Mouse (Mus musculus) naive thymus-derived CD4-positive, alpha-beta T cell, adult 2 months (primary cell): ENCODE data around the gene Notch4.

Experiments used
- DNase-seq: peaks from one replicate; pipeline ENCODE4 v3.0.0-alpha.2; 2011; ENCODE audit warnings: low read depth

The Notch4 gene

DNA sequence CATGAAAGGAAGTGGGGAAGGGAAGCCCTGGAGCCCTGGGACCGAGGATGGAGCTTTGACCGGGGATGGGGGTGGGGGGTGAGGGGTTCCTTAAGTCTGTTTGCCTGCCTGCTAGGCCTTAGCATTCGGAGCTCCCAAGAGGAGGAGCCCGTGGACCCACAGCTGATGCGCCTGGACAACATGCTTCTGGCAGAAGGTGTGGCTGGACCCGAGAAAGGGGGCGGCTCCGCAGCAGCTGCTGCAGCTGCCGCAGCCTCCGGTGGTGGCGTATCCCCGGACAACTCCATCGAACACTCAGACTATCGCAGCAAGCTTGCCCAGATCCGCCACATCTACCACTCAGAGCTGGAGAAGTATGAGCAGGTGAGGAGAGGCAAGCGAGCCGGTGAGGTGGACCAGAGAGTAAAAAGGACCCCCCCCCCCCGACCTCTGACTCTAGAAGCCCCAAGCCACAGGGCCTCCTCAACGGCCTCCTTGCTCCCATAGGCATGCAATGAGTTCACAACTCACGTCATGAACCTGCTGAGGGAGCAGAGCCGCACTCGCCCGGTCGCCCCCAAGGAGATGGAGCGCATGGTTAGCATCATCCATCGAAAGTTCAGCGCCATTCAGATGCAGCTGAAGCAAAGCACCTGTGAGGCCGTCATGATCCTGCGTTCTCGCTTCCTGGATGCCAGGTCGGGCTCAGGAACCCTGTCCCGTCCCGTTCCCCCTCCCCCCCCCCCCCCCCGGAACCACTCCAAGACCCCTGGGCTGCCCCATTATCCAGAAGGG is 29.9 kb downstream of the Notch4 start:
- DNase-seq: no peak

DNA sequence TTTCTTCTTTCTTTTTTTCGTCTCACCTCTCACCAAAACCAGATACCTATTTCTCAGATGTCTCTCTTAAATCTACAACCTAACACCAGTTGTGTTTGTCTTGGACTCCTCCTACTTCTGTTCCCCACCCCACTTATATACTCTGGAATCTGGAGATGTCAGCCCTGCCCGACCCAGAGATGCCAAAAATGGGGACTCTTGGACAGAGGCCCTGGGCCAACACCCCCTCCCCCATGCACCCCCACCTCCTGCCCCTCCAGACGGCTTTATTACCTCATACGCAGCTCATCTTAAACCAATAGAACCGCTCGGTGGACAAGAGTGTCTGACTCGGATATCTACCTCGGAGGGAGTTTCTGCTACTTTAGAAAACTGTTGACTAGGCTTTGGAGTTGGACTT is 32.0 kb downstream of the Notch4 start:
- DNase-seq: no peak

DNA sequence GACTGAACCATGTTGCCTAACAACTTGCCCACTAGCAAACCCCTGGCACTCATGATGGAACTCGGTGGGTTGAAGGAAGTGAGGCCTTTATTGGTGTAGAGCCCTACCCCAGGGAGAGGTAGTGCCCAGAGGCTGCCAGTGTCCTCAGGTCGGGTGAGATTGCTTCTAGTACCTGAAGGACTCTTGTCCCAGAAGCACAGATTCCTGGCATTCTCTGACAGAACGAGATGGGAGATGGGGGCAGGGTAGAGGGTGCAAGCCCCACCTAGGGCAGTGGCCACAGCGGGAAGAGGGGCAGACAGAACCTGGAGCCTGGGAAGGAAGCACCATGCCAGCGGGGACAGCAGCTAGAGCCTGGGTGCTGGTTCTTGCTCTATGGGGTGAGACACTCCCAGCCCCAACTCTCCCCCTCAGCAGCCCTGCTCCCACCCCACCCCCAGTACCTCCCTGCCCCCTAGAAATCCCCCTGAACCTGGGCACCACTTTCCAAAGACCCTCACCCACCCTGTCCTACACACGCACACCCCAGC is 33.6 kb downstream of the Notch4 start, which contains the start of gene Ager:
TSS of gene Ager (plus strand) at position 297 of the 530 bp plus-strand sequence.
- no peak for DNase-seq

DNA sequence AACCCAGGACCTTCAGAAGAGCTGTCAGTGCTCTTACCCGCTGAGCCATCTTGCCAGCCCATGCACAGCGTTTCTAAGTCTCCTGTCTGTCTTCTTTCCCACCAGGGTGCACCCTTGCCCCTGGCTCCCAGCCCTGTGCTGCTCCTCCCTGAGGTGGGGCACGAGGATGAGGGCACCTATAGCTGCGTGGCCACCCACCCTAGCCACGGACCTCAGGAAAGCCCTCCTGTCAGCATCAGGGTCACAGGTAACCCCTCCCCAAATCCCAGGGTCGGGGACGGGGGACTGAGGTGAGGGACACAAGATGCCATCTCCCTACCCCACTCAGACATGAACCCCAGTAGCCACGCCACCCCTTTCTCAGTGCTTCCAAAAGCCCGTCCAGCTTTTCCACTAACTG is 35.8 kb downstream of the Notch4 start:
- DNase-seq: no peak

DNA sequence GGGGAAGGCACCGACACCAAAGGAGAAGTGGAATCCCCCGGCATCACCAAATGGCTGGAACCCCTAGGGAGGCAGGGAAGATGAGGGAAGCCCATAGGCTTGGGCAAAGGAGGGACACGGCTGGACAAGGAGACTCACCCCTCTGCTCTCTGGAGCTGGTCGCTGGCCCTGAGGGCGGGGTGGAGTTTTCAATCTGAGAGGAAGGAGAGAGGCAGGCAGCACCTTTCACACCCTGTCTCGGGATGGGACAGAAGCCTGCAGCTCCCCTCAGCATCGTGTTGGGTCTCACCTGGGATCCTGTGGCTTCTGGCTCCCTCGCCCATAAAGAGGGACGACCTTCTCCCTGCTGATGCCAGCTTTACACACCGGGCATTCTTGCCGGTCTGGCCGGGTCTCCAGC is 37.7 kb downstream of the Notch4 start:
- no peak for DNase-seq

DNA sequence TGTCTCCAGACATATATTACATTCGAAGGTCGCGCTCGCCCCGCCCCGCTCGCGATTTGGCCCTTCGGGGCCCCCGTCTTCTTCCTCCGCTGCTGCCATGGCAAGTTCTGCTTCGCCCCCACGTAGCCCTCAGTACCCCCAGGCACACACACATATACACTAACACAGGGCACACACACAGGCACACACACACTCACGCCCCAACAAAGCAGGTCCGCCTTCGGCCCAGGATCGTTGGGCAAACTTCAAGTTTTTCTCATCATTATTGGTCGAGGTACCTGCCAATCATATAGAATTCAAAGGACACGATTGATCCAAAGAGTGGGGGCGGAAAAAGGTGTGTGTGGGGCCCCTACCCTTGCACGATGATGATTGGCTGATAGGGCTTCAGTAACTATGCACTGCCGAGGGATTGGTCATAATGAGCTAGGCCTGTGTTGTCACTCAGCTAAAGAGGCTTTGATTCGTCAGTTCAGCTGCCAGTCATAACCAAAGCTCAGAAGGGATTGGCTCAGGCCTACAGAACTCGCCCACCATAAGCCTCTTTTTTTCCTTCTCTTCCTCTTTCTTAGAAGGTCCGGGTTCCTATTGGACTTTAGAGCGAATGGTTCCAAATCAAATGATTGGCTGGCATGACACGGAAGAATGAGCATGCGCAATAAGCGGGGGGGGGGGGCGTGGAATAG is 39.5 kb downstream of the Notch4 start, which contains the start of gene Rnf5:
TSS of gene Rnf5 (minus strand) at position 316 of the 686 bp plus-strand sequence.
- DNase-seq: peak; percentile 100

DNA sequence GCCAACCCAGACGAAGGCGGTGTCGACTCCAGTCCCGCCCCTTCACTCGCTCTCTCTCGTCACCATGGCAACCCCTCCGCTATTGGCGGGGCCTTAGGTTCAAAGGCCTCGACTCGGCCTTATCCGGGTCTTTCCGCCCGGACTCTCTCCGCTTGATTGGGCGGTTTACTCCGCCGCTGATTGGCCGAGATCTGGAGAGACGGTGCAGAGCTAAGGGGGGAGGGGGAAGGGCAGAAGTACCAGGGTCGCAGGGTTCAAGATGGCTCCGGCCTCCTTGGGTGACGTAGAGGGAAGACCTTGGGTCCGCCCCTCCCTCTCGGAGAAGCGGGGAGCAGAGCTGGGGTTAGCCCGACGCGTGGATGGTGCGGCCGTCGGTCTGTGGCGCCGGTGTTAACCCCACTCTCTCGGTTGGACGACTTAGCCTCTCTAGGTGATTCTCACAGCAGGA is 40.0 kb downstream of the Notch4 start, which contains the start of gene Agpat1:
TSS of gene Agpat1 (plus strand) at position 202 of the 448 bp plus-strand sequence.
- DNase-seq: peak; percentile 99

DNA sequence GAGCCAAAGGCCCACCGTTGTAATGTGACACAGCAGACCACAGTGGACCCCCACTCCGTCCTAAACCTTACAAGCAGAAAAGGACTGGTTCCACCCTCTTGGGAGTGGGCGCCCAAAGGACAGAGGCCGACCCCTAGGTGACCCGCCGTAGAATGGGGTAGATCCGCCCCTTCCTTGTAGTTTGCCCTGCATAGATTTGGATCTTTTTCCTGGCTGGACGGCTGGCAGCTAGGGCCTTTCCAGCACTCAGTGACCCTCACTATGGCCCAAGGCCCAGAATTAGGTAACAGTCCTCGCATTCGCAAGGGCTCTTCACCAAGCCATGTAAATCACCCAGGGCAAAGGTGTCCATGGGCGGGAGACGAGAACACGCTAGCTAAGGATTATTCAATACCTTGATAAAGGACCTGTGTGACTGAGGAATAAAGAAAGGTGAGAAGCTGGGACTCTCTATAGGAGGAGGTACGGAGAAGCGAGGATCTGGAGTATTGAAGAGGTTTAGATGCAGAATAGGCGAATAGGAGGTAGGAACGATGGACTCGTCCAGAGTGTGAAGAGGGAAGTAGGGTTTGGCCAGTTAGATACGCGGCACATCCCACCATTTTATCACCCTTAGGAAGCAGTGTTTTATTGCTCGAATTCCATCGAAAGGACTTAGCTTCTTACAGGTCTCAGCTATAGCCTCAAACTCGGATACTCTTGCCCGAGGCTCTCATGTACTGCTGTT is 40.6 kb downstream of the Notch4 start:
- DNase-seq: peak; percentile 60

DNA sequence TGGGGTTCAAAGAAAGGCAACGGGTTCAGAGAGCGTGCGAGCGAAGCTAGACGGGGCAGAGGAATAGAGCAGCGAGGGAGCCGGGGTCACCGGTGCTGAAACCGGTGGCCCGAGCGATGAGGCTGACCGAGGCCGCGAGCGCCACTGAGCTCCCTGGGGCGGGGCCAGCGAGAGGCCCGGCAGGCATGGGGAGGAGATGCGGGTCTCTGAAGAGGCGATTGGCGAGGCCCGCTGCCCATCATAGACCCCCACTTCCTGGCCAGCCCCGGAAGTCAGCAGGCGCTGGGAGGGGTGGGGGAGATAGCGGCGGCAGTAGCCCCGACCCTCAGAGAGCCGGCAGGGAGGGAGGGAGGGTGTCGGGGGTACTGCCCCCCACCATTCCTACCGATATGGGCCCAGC is 41.5 kb downstream of the Notch4 start:
- peak; percentile 94 for DNase-seq

DNA sequence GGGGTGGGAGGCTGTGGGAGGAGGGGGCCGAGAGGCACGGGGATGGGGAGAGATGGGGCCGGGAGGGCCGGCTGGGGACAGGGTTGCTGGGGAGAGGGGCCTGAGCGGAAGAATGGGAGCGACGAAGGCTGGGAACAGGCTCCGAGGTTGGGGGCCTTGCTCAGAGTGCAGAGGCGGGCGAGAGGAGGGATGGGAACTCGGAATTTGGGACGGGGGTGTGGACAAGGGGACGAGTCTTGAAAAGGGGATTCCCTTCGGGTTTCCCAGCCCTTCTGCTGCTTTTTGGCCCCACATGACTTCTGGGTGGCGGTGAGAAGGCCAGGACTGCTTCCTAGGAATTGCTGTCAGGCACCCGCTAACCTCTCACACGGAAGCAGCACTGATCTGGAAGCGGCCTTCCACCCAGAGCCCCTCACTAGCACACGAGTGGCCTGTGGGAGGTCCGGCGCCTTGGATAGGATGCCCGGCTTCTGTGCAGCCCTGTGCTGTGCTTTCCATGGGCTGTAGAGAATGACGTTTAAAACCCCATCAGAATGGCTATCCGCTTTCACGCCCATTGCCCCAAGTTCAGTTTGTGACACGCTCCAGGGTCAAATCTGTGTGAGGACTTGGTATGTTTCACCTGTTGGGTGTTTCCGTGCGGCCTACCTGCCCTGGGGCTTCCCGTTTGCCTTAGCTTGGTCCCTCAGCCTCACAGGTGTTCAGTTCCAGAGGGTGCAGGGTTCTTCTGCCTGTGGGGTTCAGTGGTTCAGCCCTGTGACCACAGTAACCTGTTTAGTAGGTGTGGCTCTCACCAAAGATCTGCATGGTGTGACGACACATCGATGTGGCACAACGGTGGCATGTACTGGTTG is 42.3 kb downstream of the Notch4 start:
- DNase-seq: peak; percentile 49

DNA sequence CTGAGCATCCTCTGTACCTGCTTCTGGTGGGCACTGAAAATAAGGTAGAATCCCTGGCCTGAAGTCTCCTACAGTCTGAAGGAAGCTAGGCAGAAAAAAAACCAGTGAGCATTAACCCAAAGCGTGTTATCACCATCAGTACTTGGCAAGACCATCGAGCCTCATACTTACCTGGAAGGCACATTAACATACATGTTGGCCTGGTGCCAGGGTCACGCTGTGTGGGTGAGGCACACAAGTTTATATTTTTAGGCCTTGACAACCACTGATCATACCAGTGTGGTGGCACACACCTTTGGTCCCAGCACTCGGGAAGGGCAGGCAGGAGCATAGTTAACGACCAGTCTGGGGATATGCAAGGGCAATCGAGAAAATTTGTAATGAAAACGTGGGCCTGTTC is 43.9 kb downstream of the Notch4 start:
- no peak for DNase-seq

DNA sequence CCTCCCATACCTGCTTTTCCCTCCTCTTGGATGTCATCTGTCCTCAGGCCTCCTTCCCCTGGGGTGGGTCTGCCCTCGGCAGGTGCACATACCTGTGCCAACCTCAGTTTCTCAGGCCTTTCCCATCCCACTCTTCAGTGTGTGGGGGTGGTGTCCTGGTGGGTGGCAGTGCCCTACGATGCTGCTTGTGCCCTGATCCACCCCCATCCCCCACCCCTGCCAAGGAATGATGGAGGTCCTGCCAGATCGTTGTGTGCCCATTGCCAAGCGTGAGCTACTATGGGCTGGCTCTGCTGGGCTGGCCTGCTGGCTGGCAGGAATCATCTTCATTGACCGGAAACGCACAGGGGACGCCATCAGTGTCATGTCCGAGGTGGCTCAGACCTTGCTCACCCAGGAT is 47.0 kb downstream of the Notch4 start:
- no peak for DNase-seq

DNA sequence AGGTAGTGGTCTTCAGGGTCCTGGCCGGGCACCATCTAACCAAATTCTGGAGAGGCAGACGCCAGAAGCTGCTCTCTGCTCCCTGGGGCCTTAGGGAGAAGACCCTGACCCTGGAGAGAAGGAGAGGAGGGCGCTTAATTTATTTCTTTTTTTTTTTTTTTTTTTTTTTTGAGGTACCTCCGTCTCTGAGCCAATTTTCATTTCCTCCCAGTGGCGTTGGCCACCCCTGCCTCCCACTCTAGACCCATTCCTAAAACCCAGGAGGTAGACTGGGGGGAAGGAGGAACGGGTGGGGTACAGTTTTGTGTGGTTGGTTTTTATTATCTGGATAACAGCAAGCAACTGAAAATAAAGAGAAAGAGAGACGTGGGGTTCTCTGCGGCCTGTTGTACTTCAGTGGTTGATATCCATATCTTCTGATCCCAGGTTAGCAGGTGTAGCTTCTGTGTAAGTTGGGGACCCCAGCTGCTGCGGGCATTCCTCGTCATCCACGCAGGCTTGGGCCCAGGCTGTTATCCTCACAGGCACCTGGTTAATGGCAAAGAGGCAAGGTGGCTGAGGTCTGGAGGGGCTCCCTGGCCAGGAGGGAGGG is 49.1 kb downstream of the Notch4 start:
- DNase-seq: no peak

DNA sequence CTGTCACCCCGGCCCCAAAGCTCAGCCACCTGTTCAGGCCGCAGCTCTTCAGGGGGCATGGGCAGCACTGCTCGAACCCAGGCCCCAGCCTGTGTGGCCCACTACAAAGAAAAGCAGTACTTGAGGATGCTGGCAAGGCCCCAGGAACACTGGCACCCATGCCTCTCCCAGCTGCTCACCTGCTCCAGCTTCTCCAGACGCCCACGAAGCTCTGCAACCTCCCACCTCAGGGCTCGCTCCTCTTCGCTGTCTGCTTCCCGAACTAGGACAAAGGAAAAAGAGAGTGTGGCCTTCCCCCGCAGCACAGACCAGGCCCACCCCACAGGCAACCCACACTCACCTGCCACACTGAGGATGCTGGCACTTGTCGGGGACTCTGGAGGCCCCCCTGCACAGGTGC is 49.8 kb downstream of the Notch4 start:
- DNase-seq: no peak

DNA sequence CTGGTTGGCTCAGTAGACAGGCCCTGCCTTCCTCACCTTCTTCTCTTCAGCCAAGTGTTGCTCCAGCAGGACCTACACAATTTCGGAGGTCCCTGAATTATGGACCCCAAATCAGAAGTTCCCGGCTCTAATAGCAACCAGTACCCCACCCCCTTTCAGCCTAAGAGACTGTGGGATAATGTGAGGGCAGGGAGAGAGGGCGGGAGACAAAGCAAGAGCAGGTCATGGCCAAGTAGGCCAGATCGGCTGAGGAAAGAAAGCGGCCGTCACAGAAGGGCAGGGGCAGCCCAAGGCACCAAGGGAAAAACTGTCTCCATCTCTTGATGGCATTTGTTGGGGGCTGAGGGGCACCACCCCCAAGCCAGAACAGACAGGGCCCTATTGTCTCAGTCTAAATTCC is 51.8 kb downstream of the Notch4 start, which contains the start of gene Egfl8:
TSS of gene Egfl8 (minus strand) at position 101 of the 400 bp plus-strand sequence.
- DNase-seq: no peak

DNA sequence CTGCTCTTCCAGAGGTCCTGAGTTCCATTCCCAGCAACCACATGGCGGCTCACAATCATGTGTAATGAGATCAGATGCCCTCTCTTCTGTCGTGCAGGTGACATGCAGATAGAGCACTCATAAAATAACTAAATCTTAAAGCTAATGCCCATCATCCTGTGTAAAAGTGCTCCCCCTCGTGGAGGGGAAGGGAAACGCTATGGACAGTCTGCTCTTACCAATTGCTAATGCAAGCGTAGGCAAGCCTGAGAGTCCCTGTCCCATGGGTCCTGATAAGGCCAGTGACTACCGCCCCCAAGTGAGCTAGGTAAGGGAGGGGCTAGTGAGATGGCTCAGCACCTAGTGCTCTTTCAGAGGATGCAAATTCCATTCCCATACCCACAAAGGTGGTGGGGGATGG is 54.9 kb downstream of the Notch4 start:
- DNase-seq: peak; percentile 90

DNA sequence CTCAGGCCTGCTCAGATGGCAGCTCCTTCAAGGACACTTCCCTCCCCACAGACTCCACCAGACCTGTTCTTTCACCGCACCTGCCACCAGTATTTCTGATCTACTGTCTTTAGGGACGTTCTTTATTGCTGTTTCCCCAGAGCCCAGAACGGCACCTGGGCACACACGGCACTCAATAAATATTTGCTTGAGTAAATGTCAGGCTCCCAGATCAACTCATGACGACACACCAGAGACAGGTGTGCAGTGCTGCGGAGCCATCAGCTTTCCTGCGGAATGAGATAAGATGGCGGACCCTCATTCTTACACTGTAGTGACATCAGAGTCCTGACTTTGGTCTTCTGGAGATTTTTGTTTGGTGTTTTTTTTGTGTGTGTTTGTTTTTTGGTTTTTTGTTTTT is 56.9 kb downstream of the Notch4 start:
- no peak for DNase-seq

DNA sequence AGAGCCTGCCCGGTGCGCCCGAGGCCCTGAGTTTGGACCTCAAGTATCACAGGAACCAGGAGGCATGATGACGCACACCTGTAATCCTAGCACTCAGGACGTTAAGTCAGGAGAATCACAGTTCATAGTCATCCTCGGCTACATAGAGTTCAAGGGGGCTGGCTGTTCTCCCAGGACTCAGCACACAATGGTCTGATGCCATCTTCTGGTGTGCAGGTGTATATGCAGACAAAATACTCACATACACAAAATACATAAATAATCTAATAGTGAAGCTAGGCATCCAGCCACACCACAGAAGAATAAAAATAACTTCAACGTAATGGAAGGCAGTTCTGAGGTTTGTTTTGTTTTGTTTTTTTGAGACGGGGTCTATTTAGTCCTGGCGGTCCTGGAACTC is 59.1 kb downstream of the Notch4 start:
- DNase-seq: no peak

DNA sequence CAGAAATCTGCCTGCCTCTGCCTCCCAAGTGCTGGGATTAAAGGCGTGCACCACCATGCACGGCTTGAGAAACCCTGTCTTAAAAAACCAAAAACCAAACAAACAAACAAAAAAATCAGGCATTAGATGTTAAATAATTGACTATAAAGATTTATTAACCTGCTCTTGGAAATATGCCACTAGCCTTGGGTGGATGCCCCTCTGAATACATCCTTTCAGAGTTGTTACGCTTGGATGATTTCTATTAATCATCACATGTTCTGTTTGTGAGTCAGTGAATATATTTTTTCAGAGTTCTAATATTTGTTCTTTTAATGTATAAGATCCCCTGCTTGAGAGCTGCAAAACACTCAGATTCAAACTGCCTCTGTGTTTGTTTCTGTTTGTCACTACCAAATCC is 60.9 kb downstream of the Notch4 start:
- DNase-seq: no peak

DNA sequence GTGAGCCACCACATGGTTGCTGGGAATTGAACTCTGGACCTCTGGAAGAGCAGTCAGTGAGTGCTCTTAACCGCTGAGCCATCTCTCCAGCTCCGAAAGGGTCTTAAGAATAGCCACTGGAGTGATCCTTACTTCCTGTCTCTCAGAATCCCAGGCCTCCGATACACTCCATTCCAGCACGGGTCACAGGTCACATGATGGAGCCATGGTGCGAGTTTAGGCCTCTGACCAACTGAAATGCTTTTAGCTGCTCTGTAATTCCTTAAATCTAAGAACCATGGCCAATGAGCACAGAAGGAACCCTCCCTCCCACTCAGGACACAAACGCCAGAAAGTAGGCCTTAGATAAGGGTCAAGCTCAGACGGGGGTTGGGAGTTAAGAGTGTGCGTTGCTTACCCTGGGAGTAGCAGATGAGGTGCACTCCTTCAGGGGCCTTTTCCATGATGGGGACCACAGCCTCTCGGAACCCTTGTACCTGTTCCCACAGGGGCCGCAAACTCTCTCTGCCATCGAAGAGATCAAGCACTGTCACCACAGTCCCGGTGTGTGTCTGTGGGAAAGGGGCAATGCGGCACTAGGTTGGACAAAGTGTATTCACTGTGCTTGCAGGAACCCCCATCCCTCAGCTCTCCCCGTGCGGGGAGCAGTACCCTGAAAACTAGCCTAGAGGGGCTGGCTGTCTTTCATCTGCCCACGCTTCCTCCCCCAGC is 62.1 kb downstream of the Notch4 start:
- DNase-seq: no peak
